Mouse (Mus musculus): ENCODE data around the gene Vmn1r197.
A peak's percentile ranks its signal among the peaks of the same experiment; 100 is the strongest.
"Not testable (repeated sequence)": the region's sequence is repeated elsewhere in the genome, so short reads cannot be mapped to it uniquely, and the experiment has no call there.

Gene Vmn1r197

DNA sequence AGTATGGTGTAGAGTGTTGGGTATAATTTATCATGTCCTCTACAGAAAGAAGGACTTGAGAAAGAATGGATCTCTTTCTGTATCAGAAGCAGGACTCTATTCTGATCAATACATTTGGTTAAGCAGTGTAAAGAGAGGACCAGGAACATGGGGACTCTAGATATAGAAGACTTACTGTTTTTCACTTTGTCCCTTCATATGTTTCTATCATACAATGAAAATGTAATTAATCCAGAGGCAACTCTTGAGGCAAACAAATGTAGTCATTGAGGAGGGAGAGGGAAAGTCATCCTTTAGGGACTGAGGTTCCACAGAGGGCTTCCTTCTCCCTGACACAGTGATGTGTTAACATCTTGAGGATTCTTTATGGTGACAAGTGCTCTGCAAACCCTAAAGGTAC lies at the start of gene Vmn1r197:
TSS of gene Vmn1r197 (plus strand) at position 301 of the 400 bp plus-strand sequence.
- no peak for DNase-seq

DNA sequence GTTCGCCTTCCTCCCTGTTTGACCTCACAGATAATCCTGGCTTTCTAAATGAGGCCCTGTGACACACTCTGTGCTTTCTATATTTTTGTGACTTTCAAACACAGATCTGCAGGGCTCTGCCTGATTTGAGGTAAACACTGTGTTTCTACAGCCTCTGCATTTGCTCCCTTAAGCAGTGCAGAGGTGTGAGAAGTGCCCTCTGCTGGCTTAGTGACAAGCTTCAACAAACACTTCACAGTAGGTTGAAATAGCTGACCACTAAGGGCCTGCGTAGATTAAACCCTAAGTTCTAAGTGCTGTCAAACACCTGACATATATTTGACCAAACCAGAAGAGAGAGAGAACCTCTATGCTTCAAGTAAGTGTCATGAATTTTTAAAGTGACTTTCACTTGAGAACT lies 39.8 kb upstream of the Vmn1r197 start:
- peak in 1 of 2 experiments; percentile 10 for DNase-seq

DNA sequence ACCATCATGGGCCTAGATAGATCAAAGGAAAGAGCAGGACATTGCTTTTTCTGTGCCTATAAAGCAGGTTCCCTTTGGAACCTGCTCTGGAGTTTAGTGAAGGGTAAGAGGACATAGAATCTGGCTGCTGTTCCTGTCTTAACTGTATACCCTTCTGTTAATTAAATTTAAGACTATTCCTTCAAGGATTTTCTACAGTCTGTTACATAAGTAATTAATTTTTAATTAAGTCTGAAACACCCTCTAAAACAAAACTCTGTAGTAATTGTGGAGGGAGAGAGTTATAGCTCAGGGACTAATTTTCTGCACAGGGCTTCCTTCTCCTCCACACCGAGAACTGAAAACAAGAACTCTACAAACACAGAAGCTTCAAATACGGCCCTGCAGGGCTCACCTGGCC lies 34.8 kb upstream of the Vmn1r197 start, which contains the start of gene Vmn1r196:
TSS of gene Vmn1r196 (plus strand) at position 301 of the 400 bp plus-strand sequence.
- DNase-seq, result no peak

DNA sequence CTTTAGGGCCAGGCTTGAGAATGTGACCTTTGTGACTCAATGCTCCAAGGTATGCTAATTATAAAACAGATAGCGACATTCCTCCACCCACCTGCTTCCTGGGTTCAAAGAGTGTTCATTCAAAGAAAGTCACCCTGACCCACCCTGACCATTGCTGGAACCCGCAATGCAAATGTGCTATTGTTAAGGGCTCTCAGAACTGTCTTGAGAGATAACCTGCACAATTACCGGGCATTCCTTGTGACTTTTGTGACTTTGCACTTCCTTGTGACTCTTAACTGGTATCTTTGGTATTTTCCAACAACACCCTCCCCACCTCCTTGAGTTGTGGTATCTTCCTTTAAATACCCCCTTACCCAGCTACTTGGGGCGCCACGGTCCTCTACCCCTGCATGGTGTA lies 16.3 kb upstream of the Vmn1r197 start:
- not testable (repeated sequence) for DNase-seq

DNA sequence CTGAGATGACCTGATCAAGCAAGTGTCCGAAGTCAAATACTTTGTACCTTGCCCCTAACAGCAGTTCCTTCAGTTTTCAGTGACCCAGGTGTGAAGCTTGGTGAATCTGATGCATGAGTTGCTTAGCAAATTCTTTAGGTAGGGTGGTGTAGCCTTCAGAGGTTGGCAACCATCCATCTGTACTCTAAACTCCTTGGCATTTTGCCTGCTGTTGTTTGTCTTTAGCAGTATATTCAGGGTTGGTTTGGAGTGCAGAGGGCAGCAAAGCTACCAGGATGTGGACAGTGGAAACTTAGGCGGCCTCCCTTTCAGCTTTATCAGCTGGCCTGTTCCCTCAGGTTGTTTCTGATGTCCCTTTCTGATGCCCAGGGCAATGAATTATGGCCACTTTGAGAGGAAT lies 9.0 kb upstream of the Vmn1r197 start:
- DNase-seq, result no peak

DNA sequence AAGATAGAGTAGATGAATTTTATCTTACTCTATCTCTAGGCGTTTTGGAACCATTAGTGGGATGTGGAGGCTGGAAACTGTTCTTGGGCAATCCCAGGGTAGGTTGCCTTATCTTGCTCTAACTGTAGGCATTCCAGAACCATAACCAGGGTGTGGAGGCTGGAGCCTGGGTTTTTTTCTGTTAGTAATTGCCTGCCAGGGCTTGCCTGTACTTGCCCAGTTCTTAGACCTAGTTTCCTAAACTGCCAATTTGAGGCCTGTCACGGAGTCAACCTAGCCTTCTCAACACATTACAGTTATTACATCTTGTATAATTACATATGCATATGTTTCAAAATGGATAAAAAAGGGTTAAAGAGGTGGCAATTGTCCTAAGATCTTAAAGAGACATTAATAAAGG lies 7.0 kb upstream of the Vmn1r197 start:
- no peak for DNase-seq

DNA sequence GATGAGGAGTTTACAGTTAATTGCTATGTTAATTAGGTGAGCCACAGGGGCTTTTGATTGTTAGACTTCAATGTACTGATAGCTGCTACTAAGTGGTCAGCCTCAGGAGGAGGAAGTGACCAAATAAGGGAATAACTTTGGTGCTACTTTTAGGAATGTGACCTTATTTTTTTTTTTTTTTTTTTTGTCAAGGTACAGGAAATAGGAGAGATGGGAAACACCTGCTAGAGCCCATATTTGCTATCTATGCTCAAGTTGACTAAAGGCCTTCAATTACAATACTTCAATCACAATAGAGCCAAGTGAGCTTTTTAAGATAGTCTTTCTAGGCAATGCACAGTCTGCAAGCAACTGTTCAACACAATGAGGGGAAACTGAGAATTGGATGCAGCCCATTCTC lies 4.3 kb upstream of the Vmn1r197 start:
- DNase-seq, result no peak

DNA sequence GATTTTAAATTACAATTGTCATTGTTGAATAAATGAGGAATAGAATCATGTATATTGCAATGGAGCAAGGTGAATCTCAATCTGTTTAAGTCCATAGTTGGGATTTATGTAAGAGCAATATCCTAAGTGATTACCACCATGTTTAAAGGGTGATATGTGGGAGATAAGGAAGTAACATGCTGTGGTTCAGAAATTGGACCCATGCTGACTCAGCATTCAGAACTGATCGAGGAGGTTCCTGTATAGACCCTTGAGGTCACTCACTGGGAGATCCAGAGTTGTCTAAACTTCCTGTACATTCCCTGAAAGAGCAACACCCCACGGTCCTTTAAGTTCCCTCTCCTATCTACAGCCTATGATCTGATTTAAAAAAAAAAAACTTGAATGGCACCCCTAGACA lies 8.9 kb downstream of the Vmn1r197 start:
- no peak for DNase-seq

DNA sequence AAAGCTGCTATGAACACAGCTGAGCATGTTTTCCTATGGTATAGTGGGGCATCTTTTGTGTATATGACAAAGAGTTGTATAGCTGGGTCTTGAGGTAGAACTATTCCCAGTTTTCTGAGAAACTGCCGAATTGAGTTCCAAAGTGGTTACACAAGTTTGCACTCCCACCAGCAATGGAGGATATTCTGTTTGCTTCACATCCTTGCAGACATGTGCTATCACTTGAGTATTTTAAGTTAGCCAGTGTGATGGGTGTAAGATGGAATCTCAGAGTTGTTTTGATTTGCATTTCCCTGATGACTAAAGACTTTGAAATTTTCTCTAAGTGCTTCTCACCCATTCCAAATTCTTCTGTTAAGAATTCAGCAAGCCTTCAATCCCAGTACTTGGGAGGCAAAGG lies 11.2 kb downstream of the Vmn1r197 start:
- DNase-seq, result no peak

DNA sequence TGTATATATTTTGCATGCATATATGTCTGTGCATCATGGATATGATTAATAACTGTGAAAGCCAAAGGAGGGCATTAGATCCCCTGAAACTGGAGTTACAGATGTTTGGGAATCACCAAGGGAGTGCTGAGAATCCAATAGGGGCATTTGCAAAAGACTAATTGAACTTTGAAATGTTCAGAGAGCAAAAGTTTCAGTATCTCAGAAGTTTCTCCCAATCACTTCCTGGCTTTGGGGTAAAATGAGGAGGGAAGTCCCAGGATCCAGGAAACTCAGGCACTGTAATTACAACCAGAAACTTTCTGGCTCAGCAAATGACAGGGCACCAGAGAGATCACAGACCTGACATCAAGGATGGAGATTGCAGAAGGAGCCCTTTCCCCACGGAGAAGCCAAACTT lies 25.7 kb downstream of the Vmn1r197 start, which contains the start of gene Vmn1r198:
TSS of gene Vmn1r198 (plus strand) at position 301 of the 400 bp plus-strand sequence.
- DNase-seq, result no peak

DNA sequence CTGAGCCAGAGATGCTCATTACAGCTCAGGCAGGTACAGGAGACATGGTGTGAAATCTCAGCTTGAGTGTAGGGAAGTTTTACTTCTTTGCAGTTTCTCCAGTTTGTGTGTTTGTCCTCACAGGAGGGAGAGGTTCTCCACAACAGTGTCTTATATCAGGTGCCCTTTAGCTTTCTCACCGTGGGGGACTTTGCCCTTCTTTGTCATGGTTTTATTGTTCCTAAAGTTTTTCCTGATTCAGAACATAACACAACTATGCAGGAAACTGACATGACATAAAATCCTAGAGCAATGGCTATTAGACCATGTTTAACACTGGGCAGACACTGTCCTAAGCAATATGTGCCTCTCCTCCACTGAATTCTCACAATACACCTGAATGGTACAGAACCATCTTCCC lies 26.4 kb downstream of the Vmn1r197 start:
- DNase-seq, result no peak

DNA sequence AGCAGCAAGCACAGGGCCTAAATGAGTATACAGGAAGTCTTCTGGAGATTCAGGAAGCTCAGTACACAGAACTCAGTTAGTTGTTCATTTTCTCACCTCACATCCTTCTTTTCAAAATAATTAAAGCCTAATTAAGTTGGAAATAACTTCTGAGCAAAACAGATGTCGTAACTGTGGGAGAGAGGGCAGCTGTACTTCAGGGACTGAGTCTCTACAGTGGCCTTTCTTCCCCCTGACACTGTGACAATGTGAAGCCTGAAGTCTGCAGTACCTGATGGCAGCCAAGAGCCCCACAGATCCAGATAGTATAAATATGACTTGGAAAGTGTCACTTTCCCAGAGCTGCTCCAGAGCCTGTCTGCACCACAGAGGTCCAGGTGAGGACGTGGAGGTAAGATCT lies 55.1 kb downstream of the Vmn1r197 start, which contains the start of gene Vmn1r199:
TSS of gene Vmn1r199 (plus strand) at position 301 of the 400 bp plus-strand sequence.
- DNase-seq, result no peak

DNA sequence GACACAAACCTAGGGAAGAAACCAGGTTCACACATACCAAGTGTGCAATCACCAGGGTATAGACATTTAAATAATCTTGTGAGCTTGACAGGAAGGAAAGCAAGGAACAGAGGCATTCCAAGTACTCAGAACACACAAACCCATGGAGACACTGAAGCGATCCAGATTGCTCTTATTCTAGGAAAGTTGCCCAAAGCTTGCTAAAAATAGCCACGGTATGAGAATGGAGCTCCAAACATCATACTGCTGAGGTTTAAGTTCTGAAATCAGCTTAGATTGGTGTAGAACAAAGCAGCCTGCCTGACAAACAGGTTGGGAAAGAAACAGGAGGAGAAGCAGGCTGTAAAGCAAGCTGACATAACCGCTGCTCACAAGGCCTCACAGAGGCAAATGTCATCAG lies 56.7 kb downstream of the Vmn1r197 start:
- not testable (repeated sequence) for DNase-seq

All from lung, postnatal 4 days (tissue).